Mouse (Mus musculus): ENCODE results near the gene Itgad.

GRCm38 (mm10) chr7:128235481-128235880 lies 81.3 kb downstream of the Itgad start:
- TF ChIP-seq CTCF (IDR thresholded peaks at IDR 0.05; ENCODE audit: low read depth) (no peak), EP300 (optimal IDR thresholded peaks at IDR 0.05) (no peak)

Measured in stomach, postnatal 0 days (tissue).